Mouse (Mus musculus) retina, adult 2 months (tissue): ENCODE results near the gene Dph5.
"Not testable (repeated sequence)": the region's sequence is repeated elsewhere in the genome, so short reads cannot be mapped to it uniquely, and the experiment has no call there.

Experiments
- DNase-seq: peaks from one replicate; pipeline ENCODE4 v3.0.0-alpha.2; 2012; ENCODE audit warnings: low read depth, low spot score

Dph5 gene

DNA sequence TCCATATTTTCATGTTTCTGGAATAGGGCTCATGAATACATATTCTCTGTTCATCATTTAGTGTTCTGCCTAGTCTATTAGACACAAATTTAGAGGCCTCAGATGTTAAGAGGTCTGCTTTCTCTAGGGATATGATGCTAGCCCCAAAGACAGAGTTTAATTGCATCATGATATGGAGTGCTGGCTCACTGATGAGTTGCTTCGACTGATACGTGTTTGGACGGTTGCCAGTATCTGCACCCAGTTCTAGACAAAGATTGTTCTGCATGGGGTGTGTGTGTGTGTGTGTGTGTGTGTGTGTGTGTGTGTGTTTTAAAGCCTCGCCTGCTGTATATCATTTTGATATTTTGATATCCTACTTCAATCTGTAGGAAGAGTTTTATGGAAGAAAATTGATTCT, 4.7 kb downstream of the Dph5 start:
- no peak for DNase-seq

DNA sequence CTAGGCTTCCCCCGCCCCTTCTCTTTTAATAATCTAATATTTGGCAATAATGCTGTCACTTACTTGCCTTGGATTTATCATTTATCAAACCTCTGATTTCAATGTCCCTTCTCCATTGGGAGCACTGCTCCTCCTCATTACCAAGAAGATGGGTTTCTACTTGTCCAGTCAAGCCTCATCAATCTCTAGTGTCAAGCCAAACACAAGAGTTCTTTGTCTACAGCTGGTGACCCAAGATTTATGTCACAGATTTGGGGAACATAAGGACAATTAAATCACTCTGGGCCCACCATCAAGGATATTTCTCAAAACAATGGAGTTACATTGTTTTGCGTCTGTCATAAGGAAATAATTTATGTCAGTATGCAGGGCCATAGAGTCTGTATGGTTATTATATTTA, 5.5 kb downstream of the Dph5 start:
- DNase-seq, result no peak

DNA sequence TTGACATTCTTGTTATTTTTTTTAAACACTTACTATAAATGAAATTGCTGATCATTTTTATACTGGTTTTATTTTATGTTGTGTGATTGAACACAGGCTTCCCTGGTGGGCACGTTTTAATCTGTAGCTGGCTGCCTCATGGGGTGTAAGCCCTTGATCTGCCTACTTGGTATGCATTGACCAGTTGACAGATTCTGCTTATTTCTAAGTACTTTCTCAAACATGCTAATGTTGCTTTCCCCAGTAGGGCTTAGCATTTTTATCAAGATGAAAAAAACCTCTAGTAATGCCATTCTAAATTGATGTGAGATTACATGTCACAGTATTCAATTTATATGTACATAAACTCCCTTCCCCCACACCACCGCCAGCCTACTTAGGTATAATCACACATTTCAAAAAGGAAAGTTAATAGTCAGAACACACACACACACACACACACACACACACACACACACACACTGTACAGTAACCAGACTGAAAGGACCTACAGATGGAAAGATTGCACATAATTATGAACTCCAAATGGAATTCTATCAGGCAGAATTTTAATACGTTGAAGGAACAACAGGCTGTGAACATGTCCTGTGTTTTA, 10.8 kb downstream of the Dph5 start:
- no peak for DNase-seq

DNA sequence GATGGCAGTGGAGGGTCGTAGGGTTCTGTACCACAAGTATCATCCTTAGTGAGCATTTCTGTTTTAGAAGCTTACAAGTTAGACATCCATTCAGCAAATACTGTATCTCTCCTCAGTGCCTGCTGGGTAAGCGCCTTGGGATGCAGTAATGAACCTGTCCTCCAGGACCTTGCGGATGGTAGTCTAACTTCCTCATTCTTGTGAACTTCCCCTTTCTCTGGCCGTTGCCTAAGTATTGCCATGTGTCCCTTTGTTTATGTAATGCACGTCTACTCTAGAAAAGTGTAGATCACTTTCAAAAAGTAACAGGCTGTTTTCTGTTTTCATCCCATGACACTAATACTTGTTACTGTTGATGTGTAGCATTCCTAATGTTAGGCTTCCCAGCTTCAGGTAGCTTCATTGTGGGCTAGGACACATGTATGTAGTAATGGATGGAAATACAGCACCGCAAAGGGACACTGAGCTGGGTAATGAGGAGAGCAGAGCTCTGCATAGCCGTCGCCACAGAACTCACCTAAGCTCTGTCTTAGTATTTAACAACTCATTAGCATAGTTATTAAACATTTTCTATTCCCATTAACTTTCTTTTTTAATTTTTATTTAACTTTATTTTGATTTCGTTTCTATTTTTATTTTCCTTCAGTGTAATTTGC, 14.8 kb downstream of the Dph5 start:
- DNase-seq, result no peak

DNA sequence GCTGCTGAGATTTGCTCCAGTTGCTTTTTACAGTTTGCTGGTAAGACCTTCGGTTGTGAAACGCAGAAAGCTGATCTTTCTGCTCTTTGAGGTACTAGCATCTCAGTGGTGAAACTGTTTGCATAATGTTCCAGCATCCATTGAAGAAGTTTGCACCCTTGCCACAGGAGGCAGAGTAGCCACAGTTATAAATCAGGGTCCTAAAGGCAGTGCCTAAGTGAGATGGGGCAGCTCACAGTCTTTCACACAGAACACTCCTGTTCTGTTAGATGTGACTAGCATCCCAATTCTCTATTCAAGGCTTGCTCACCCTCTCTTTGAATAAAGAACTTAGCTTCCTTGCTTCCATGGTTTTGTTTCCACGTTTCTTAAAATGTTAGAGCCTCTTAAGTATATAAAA, 17.4 kb downstream of the Dph5 start:
- DNase-seq, result no peak

DNA sequence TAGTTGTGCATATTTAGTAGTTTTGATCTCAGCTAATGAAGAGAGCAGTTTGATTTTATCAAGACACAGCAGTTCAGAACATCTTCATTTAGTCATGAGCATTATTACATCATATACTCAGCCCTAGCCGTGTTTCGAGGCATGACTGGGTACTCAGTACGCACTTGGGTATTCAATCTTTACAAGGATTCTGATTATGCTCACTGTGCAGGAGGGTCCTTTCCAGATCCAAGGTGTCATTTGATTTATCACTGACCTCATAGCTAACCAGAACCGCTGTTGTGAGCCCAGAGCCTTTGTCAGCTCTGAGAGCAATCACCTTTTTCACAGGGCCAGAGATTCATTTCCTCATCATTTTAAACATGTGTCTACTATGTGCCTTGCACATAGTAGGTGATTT, 17.9 kb downstream of the Dph5 start:
- no peak for DNase-seq

DNA sequence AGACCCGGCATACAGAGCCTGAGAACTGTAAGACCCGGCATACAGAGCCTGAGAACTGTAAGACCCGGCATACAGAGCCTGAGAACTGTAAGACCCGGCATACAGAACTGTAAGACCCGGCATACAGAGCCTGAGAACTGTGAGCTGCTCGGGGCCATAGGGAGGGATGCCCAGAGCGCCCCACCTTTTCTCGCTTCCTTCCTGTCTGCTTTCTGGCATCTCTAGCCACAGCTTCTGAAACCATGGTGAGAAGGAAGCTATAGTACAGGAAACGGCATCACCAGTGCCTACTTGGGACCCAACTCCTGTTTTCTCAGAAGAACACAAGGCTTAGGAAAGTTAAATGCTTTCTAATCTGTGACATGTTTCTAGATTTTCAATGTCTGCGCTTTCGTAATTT, 19.8 kb downstream of the Dph5 start:
- not testable (repeated sequence) for DNase-seq

DNA sequence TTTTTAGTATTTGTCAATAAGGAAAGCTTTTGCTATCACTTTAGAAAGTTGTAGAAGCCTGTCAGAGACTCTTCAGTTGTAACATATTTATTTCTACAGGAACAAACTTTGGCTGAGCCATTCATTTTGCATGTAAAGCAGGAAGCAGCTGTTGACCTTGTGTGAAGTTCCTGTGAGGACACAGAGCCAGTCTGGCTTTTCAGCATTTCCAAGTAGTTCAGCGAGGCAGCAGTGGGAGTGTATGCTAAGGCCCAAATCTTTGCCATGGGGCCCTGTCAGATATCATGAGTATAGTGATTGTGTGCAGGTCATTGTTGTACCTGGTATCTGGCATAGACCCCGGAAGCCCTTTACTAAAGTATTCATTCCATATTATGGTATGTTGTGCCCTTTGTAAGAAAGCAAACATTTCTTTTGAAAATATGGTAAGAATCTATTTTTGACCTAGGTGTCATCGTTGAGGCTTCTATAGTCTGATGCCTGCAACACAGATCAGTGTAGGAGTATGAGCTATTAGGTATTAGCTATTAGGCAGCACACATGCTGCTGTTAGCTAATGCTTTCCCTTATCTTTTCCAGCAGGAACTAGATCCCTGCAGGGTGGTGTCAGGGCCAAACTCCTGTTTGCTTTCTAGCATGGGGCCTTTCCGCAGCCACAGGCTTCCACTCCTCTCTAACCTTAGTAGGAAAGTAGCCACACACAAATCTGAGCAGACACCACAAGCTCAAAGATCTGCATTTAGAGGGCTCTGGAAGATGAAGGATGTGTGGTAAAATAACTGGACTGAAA, 37.0 kb downstream of the Dph5 start:
- DNase-seq, result no peak

DNA sequence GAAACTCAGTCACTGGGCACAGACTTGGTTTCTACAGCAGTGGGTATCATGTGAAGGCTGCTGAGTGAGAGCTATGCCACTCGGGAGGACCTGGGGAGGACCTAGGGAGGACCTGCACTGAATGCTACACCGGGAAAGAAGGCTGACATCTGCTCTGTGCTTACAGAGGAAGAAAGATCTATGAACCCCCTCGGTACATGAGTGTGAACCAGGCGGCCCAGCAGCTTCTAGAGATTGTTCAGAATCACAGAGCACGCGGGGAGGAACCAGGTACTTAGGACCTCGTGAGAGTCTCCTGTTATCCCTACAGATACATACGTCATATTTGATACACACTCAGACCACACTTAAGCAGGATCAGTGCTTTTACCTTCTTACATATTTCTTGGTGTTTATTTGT, 38.9 kb downstream of the Dph5 start:
- DNase-seq, result no peak

DNA sequence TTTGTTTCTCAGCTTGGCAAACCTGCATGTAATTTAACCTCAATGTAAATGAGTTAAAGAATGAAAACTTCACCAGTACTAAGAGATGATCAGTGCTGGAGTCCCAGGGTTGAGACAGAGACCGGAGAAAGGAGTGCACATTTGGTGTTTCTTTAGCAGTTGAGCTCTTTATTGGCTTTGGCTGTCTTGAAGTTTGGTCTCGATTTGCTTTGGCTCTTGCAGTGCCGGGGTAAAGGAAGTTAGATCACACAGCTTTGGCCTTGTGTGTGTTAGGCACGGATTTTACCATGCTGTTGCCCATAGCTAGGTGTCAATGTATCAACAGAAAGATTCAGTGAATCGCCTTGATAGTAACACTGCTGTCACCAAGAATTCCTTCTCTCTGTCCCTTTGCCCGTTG, 44.1 kb downstream of the Dph5 start:
- no peak for DNase-seq

DNA sequence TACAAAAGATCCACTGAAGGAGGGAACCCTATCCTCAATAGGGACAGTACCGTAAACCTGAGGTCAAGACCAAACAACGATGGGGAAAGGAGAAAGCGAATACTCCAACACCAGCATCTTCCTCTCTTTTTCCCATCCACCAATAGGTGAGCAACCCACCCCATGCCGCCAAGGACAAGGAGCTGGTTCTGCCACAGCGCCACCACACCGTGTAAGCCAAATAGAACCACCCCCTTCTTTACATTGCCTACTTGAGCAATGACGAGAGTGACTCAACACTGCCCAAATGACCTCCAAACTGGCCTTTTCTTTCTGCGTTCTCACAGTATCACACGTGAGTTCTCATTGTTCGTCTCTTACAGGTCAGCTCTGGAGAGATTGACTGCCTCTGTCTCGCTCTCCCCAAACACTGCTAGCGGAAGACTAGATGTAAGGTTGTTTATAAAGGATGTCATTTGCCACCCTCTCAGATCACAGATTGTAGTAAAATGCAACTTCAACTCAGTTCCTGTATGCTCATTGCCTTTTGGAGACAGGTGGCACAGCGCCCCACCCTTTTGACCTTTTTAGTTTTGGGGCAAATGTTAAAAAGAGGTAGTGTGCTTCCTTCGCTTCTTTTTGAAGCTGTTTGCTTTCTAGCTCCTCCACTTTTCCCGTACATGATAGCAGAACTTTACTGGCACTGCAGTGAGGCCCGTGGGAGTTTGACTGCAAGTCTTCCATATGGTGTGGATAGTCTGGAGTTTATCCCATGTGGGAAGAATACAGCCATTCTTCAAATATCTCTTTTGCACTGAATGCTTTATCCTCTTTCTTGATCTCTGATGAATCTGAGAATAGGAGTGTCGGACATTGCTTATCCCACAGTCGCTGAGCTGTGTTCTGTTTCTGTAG, 45.9 kb downstream of the Dph5 start:
- no peak for DNase-seq

- no peak for DNase-seq
Measured at GRCm38 (mm10) chr3:115936734-115937599, 49.3 kb downstream of the Dph5 start.

GRCm38 (mm10) chr3:115937807-115938206, 50.2 kb downstream of the Dph5 start:
- no peak for DNase-seq

- DNase-seq, result no peak
Measured at GRCm38 (mm10) chr3:115940510-115940909, 52.9 kb downstream of the Dph5 start.

DNA sequence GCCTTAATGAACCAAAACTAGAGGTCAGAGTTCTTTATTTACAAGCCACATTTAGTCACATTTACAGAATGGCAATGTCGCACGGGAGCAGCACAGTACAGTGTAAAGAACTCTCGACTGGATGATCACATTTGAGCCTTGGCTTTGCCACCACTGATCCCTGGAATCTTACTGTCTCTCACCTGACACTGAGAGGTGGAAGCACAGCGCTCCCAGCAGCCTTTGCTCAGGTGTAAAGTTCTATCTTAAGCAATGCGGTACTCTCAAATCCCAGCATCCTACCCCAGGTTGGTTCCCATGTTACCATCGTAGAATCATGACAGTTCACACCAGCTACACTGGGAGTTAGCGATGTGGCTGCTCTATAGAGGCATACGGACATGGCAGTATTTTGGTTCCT, 53.8 kb downstream of the Dph5 start:
- no peak for DNase-seq

DNA sequence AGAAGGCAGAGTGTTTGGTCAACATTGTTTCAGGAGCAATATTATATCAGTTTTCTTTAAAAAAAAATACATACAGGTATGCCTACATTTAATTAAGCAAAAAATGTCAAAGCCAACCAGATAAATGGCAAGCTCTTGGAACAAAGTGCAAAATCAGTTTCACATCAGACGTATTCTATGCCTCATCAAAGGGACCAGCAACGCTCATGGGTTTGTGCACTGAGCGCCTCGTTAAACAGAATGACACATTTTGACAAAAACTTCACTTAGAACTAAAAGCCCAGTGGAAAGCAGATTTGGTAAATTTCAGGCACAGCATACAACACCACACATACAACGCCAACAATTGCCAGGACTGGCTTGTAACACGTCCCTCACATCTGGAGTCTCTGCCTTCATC, 56.7 kb downstream of the Dph5 start:
- no peak for DNase-seq

DNA sequence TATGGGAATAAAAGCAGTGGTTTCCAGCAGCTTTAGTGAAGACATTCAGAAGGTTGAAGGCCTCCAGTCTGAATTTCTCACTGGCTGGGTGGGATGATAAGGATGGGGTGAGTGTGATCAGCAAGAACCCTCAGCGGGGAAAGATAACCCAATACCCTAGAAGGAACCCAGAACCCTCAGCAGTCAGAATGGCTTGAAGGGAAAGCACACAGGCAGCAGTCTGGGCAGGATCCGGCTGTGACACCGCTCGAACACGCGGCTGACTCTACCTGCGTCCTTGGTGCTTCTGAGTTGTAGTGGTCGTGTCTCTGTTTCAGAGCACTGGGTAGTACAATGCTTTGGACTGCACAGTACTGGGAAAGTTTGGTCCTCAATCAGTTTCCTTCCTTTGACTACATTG, 58.6 kb downstream of the Dph5 start:
- no peak for DNase-seq

DNA sequence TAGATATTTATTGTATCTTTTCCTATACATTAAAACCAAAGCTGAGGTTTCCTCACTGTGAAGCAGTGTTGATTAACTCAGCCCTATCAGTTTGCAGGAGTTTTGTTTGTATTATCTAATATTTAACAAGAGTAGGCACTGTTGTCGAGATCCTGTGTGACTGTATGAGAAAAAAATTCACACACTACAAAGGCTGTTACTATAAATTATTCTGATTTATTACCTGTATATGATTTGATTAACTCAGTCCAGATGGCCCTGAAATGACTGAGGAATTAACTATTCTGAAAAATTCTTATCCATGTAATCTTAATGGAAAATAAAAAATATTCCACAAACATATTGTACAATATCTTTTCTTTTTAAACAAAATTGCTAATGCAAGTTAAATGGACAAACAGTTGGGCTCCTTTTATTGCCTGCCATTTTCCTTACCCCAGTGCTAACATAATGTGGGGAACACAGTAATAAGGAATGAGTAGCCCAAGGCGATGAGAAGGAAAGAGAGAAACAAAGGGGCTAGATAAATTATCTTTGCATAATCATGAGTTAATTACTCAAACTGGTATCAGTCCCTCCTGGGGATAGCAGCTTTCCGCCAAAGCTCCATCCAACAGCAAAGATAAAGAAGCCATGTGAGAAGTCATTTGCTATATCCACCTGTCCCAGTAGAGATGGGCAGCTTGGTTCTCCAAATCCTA, 61.7 kb downstream of the Dph5 start:
- DNase-seq, result no peak

DNA sequence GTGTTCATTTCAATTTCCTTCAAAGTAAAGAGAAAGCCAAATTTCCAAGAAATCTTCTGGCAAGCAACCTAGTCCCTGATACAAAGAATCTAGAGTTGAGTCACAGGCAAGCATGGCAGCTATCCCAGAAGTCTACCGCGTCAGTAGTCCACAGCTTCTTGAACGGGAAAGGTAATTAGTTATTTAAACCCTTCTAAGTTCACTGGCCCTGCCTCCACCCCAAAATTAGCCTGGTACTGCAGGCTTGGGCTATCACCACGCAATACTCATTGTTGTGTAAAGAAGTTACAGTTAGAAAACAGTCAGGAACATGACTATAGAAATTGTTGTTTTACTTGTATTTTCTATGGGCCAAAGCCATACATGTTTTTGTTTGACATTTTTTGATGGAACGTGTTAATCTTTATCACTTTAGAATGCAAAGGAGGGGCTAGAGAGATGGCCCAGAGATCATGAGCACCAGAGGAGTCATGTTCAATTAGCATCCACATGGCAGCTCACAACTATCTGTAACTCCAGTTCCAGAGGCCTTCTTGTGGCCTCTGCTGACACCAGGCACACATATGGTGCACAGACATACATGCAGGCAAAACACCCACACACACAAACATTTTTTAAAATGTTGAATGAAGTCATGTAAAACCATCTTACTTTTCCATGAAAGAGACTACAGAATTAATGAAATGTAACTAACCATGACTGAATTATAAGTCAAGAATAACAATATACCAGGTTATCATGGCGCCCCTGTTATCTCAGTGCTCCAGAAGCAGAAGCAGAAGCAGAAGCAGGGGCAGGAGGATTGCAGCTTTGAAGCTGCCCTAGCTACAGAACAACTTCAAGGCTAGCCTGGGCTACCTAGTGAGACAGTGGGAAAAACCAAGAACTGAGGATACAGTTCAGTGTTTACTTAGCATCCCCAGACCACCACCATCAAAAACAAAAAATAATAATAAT, 62.6 kb downstream of the Dph5 start:
- no peak for DNase-seq
